Mouse (Mus musculus): Measurements from ENCODE around the gene Cables2. TPM values are rescaled to one million over a fixed set of nuclear protein-coding genes. Genes with fewer than 3 reads are reported as not detected.
"Not testable (repeated sequence)": the region's sequence is repeated elsewhere in the genome, so short reads cannot be mapped to it uniquely, and the experiment has no call there.

The Cables2 gene
- polyA plus RNA-seq, 1 experiment from 2014 or later = 16.8 TPM

GRCm38 (mm10) chr2:180261901-180262300 lies 11.4 kb downstream of the Cables2 start:
- Histone ChIP-seq H3K4me2 (ENCODE audit: low read depth, low read length, severe bottlenecking) (no peak overlapping the region), H3K36me3 (ENCODE audit: control insufficient read depth, insufficient read depth, low read length) (no peaks in the 10 kb centered on the region; the same call in 1 of the 2 replicates), H3K4me3 (ENCODE audit: low read depth, low read length) (no peak overlapping the region), H3K4me1 (replicated peaks; ENCODE audit: control insufficient read depth, insufficient read depth, low read length) (peaks cover 6% of the 10 kb centered on the region; the same call in 1 of the 2 replicates), H3K27ac (ENCODE audit: low read depth, low read length) (no peak overlapping the region), H3K9ac (ENCODE audit: low read length) (no peak overlapping the region), H3K27me3 (ENCODE audit: control insufficient read depth, insufficient read depth, low read length) (no peaks in the 10 kb centered on the region), H3K9me3 (ENCODE audit: control insufficient read depth, low read length) (no peaks in the 10 kb centered on the region)
- DNase-seq (ENCODE audit: low spot score) = no peak
- 90% methylated on average over 7 of the region's 7 CpGs for WGBS
- no peak for ATAC-seq (replicated peaks; ENCODE audit: low FRiP score)

GRCm38 (mm10) chr2:180260610-180261480 lies 12.5 kb downstream of the Cables2 start:
- Histone ChIP-seq H3K4me2 (ENCODE audit: low read depth, low read length, severe bottlenecking) (no peak overlapping the region), H3K27ac (ENCODE audit: low read depth, low read length) (no peak overlapping the region), H3K9me3 (ENCODE audit: control insufficient read depth, low read length) (no peaks in the 10 kb centered on the region), H3K27me3 (ENCODE audit: control insufficient read depth, insufficient read depth, low read length) (no peaks in the 10 kb centered on the region), H3K4me1 (replicated peaks; ENCODE audit: control insufficient read depth, insufficient read depth, low read length) (peaks cover 11% of the 10 kb centered on the region; the same call in 1 of the 2 replicates), H3K9ac (ENCODE audit: low read length) (no peak overlapping the region), H3K4me3 (ENCODE audit: low read depth, low read length) (no peak overlapping the region), H3K36me3 (ENCODE audit: control insufficient read depth, insufficient read depth, low read length) (no peaks in the 10 kb centered on the region; the same call in 1 of the 2 replicates)
- 66% methylated on average over 8 of the region's 8 CpGs for WGBS
- ATAC-seq (replicated peaks; ENCODE audit: low FRiP score) (no peak), DNase-seq (ENCODE audit: low spot score) (no peak)

GRCm38 (mm10) chr2:180259826-180260609 lies 13.3 kb downstream of the Cables2 start:
- not testable (repeated sequence) for H3K27ac ChIP-seq (ENCODE audit: low read depth, low read length); H3K36me3 ChIP-seq (ENCODE audit: control insufficient read depth, insufficient read depth, low read length); H3K27me3 ChIP-seq (ENCODE audit: control insufficient read depth, insufficient read depth, low read length); H3K9me3 ChIP-seq (ENCODE audit: control insufficient read depth, low read length); H3K4me3 ChIP-seq (ENCODE audit: low read depth, low read length); ATAC-seq (replicated peaks; ENCODE audit: low FRiP score); H3K4me2 ChIP-seq (ENCODE audit: low read depth, low read length, severe bottlenecking); H3K9ac ChIP-seq (ENCODE audit: low read length)
- 73% methylated on average over 17 of the region's 17 CpGs for WGBS
- peak; percentile 49 for DNase-seq (ENCODE audit: low spot score)
- peaks cover 11% of the 10 kb centered on the region; the same call in 1 of the 2 replicates for H3K4me1 ChIP-seq (replicated peaks; ENCODE audit: control insufficient read depth, insufficient read depth, low read length)

GRCm38 (mm10) chr2:180258951-180259484 lies 14.3 kb downstream of the Cables2 start:
- H3K4me1 ChIP-seq (replicated peaks; ENCODE audit: control insufficient read depth, insufficient read depth, low read length) = peaks cover 11% of the 10 kb centered on the region; the same call in 1 of the 2 replicates
- not testable (repeated sequence) for H3K9ac ChIP-seq (ENCODE audit: low read length); H3K27me3 ChIP-seq (ENCODE audit: control insufficient read depth, insufficient read depth, low read length); H3K9me3 ChIP-seq (ENCODE audit: control insufficient read depth, low read length); DNase-seq (ENCODE audit: low spot score); ATAC-seq (replicated peaks; ENCODE audit: low FRiP score); H3K27ac ChIP-seq (ENCODE audit: low read depth, low read length); H3K4me3 ChIP-seq (ENCODE audit: low read depth, low read length); H3K4me2 ChIP-seq (ENCODE audit: low read depth, low read length, severe bottlenecking); H3K36me3 ChIP-seq (ENCODE audit: control insufficient read depth, insufficient read depth, low read length)
- WGBS = 81% methylated on average over 10 of the region's 10 CpGs

GRCm38 (mm10) chr2:180257963-180258865 lies 15.1 kb downstream of the Cables2 start:
- H3K9me3 ChIP-seq (ENCODE audit: control insufficient read depth, low read length) = no peaks in the 10 kb centered on the region

GRCm38 (mm10) chr2:180257001-180257521 lies 16.2 kb downstream of the Cables2 start, which contains the start of gene Rps21:
Rps21 (plus strand) TSS chr2:180257377.
- Histone ChIP-seq H3K27me3 (ENCODE audit: control insufficient read depth, insufficient read depth, low read length) (no peaks in the 10 kb centered on the region), H3K27ac (ENCODE audit: low read depth, low read length) (peak within 1 kb of the TSS; percentile 91), H3K9ac (ENCODE audit: low read length) (peak within 1 kb of the TSS; percentile 94), H3K4me3 (ENCODE audit: low read depth, low read length) (peak within 1 kb of the TSS; percentile 89), H3K9me3 (ENCODE audit: control insufficient read depth, low read length) (no peaks in the 10 kb centered on the region), H3K4me2 (ENCODE audit: low read depth, low read length, severe bottlenecking) (peak within 1 kb of the TSS; percentile 89), H3K36me3 (ENCODE audit: control insufficient read depth, insufficient read depth, low read length) (no peaks in the 10 kb centered on the region; the same call in 1 of the 2 replicates), H3K4me1 (replicated peaks; ENCODE audit: control insufficient read depth, insufficient read depth, low read length) (peaks cover 11% of the 10 kb centered on the region; the same call in 1 of the 2 replicates)
- under 1% methylated on average over 38 of the region's 38 CpGs for WGBS
- ATAC-seq (replicated peaks; ENCODE audit: low FRiP score) (peak; percentile 96), DNase-seq (ENCODE audit: low spot score) (peak; percentile 99)

More at GRCm38 (mm10) chr2:180257963-180258865, 15.1 kb downstream of the Cables2 start:
- no peaks in the 10 kb centered on the region for H3K27me3 ChIP-seq (ENCODE audit: control insufficient read depth, insufficient read depth, low read length)
- 0 out of 2 replicates have a peak overlapping the region, but pooled peaks have one; percentile 71 for H3K27ac ChIP-seq (ENCODE audit: low read depth, low read length)
- no peaks in the 10 kb centered on the region; the same call in 1 of the 2 replicates for H3K36me3 ChIP-seq (ENCODE audit: control insufficient read depth, insufficient read depth, low read length)
- no peak for DNase-seq (ENCODE audit: low spot score)
- peak overlapping the region; percentile 86 for H3K4me2 ChIP-seq (ENCODE audit: low read depth, low read length, severe bottlenecking)
- H3K9ac ChIP-seq (ENCODE audit: low read length) = peak overlapping the region; percentile 94
- WGBS = 54% methylated on average over 11 of the region's 11 CpGs
- peaks cover 11% of the 10 kb centered on the region; the same call in 1 of the 2 replicates for H3K4me1 ChIP-seq (replicated peaks; ENCODE audit: control insufficient read depth, insufficient read depth, low read length)
- ATAC-seq (replicated peaks; ENCODE audit: low FRiP score) = no peak
- peak overlapping the region; percentile 89 for H3K4me3 ChIP-seq (ENCODE audit: low read depth, low read length)

- ATAC-seq (replicated peaks; ENCODE audit: low FRiP score) (peak; percentile 70), DNase-seq (ENCODE audit: low spot score) (no peak)
- Histone ChIP-seq H3K4me2 (ENCODE audit: low read depth, low read length, severe bottlenecking) (peak overlapping the region; percentile 89), H3K27me3 (ENCODE audit: control insufficient read depth, insufficient read depth, low read length) (no peaks in the 10 kb centered on the region), H3K36me3 (ENCODE audit: control insufficient read depth, insufficient read depth, low read length) (no peaks in the 10 kb centered on the region; the same call in 1 of the 2 replicates), H3K9ac (ENCODE audit: low read length) (peak overlapping the region; percentile 71), H3K4me3 (ENCODE audit: low read depth, low read length) (peak overlapping the region; percentile 89), H3K4me1 (replicated peaks; ENCODE audit: control insufficient read depth, insufficient read depth, low read length) (peaks cover 11% of the 10 kb centered on the region; the same call in 1 of the 2 replicates), H3K9me3 (ENCODE audit: control insufficient read depth, low read length) (no peaks in the 10 kb centered on the region), H3K27ac (ENCODE audit: low read depth, low read length) (peak overlapping the region; percentile 91)
- 25% methylated on average over 26 of the region's 26 CpGs for WGBS
These were observed 16.8 kb downstream of the Cables2 start for GRCm38 (mm10) chr2:180256296-180257000.
